Mouse (Mus musculus) adrenal gland, postnatal 4 days (tissue): ENCODE data around the gene Kdr. TPM values are rescaled to one million over a fixed set of nuclear protein-coding genes. Genes with fewer than 3 reads are reported as not detected.

ENCODE experiments used
- DNase-seq, 2 experiments: peaks; one replicate each; pipeline ENCODE4 v3.0.0; 2021 to 2022; ENCODE audit warnings: low spot score in 2 of 2, mixed read lengths in 2 of 2
- microRNA-seq: library from miRNA; unstranded; fragments of <30 nt; microRNA quantifications from one replicate; pipeline ENCODE4 v1.2.0, GENCODE M21; 2021
- total RNA-seq, 2 experiments: library from RNA; stranded (reverse); gene quantifications; 2 replicates each; pipeline ENCODE4 v1.2.3; 2021

The Kdr gene
- total RNA-seq, 2 experiments from 2014 or later, result 77.4 to 79.2 TPM

- no peak for DNase-seq
These were observed 58.7 kb downstream of the Kdr start for GRCm38 (mm10) chr5:75919601-75920000.

GRCm38 (mm10) chr5:75918139-75918538 is 60.1 kb downstream of the Kdr start:
- DNase-seq, result no peak

- no peak for DNase-seq
These were observed 61.0 kb downstream of the Kdr start for GRCm38 (mm10) chr5:75917231-75917630.

- no peak for DNase-seq
These were observed 72.2 kb downstream of the Kdr start for GRCm38 (mm10) chr5:75906102-75906501.

GRCm38 (mm10) chr5:75900231-75900920 is 77.9 kb downstream of the Kdr start:
- DNase-seq, result no peak

GRCm38 (mm10) chr5:75895351-75895750 is 82.9 kb downstream of the Kdr start:
- DNase-seq, result no peak

GRCm38 (mm10) chr5:75892956-75893471 is 85.2 kb downstream of the Kdr start:
- DNase-seq, result no peak

Small RNA genes within 50 kb of the gene (microRNA-seq; reads per million reads assigned to microRNA genes)
- not detected for gene Gm25374

Other genes starting within 250 kb of the Kdr start
- gene Srd5a3, start 161.8 kb upstream of the Kdr start, total RNA-seq, result 10 to 100 TPM; 31.3 to 33.9 TPM
- gene Tmem165, start 205.4 kb upstream of the Kdr start, total RNA-seq, result 10 to 100 TPM; 68.4 to 68.7 TPM